23 mouse cellular contexts compared by ENCODE assay signal in the genomic region with DNA sequence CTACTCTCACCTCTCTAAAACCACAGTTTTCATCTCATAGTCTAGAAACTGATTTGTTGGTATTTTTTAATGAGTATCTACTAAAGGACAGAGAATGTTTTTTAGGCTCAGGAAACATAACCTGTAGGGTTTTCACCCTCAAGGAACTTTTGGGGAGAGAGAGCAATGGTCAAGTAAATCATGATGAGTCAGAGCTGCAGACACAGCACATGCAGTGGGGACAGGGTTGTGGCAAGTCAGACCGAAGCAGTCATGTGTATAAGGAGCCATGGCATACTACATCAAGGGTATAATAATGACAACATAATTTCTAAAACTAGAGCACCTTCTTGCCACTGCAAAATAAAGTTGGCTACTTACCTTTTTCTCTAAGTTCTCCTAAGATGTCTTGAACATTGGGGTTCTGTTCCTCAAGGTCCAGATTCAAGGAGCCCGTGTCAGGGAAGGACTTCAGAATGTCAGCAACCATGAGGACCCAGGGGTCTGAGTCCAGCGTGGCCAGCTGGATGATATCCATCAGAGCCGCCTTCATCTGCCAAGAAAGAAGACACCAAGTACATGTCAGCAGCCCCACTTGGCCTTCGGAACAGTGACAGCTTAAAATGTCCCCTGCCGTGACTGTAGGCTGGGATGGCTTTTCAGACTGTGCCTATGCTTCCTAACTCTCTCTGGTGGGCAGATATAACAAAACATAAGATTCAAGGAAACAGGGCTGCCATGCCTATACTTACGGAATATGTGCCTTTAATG. TPM values are rescaled to one million over a fixed set of nuclear protein-coding genes. Genes with fewer than 3 reads are reported as not detected.
A peak's percentile ranks its signal among the peaks of the same experiment; 100 is the strongest.
DNase-seq lines count a peak whose midpoint lies in the region; ATAC-seq lines count a peak whose summit lies in the region.
"Had no signal": no experiment of that assay in that cellular context is flagged by ENCODE, and none has a peak within 500 bp of the region (broad histone marks: within the 10 kb centered on the region; RNA-seq: fewer than 3 reads in every experiment).

No protein-coding gene starts in this region.

- H3K36me3 ChIP-seq in kidney, embryonic 14.5 days (ENCODE audit: control insufficient read depth, insufficient read depth, low read length) = peaks cover 44% of the 10 kb centered on the region

- H3K9ac ChIP-seq in kidney, embryonic 14.5 days (ENCODE audit: low read depth, low read length) = no peak overlapping the region
- H3K9ac ChIP-seq: limb, embryonic 15.5 days; midbrain, embryonic 13.5 days had no signal

- no peak overlapping the region for H3K4me3 ChIP-seq in kidney, embryonic 14.5 days (ENCODE audit: low read length)
- H3K4me3 ChIP-seq: embryonic facial prominence, embryonic 10.5 days; limb, embryonic 15.5 days; midbrain, embryonic 13.5 days had no signal

- no peaks in the 10 kb centered on the region for H3K4me1 ChIP-seq in kidney, embryonic 14.5 days (ENCODE audit: control insufficient read depth, insufficient read depth, low read length)
- H3K4me1 ChIP-seq: embryonic facial prominence, embryonic 10.5 days; limb, embryonic 15.5 days; midbrain, embryonic 13.5 days had no signal

- peak; percentile 50 for DNase-seq in cerebellum, adult 11-12 months
- DNase-seq in cerebellum, adult 11 months = no peak
- DNase-seq in kidney, adult 9 months = peak; percentile 59
- peak; percentile 30 for DNase-seq in brain, adult 2 months (ENCODE audit: low read depth, low spot score)
- peak; percentile 31 to 53 for DNase-seq in cerebellum, postnatal 36 days
- DNase-seq in heart, adult 9 months (ENCODE audit: low spot score in 2 of 2) = no peak
- no peak for DNase-seq in right cerebral cortex, postnatal 4 days
- DNase-seq: adrenal gland, postnatal 36 days; heart, postnatal 36 days; kidney, adult 11 months; kidney, postnatal 25 days; right cerebral cortex, postnatal 14 days; thymus, postnatal 14 days had no signal

- no peak for ATAC-seq in kidney, embryonic 14.5 days (ENCODE audit: low FRiP score, low TSS enrichment)
- ATAC-seq: activated CD4-positive, CD25-positive, alpha-beta regulatory T cell, adult 4 months; forebrain, embryonic 14.5 days; hindbrain, embryonic 16.5 days; midbrain, embryonic 13.5 days had no signal

- no peak overlapping the region for H3K27ac ChIP-seq in kidney, embryonic 14.5 days (ENCODE audit: low read depth, low read length)
- H3K27ac ChIP-seq: embryonic facial prominence, embryonic 10.5 days; limb, embryonic 15.5 days; midbrain, embryonic 13.5 days; stomach, postnatal 0 days had no signal

- no peaks in the 10 kb centered on the region for H3K27me3 ChIP-seq in kidney, embryonic 14.5 days (ENCODE audit: control insufficient read depth, insufficient read depth, low read length)
- H3K27me3 ChIP-seq: CH12.LX; limb, embryonic 15.5 days; midbrain, embryonic 13.5 days had no signal

- H3K4me2 ChIP-seq in kidney, embryonic 14.5 days (replicated peaks; ENCODE audit: low read depth, low read length) = no peak overlapping the region
- H3K4me2 ChIP-seq: heart, embryonic 11.5 days; limb, embryonic 15.5 days; midbrain, embryonic 13.5 days had no signal

- no peaks in the 10 kb centered on the region for H3K9me3 ChIP-seq in kidney, embryonic 14.5 days (ENCODE audit: control insufficient read depth, low read length)
- H3K9me3 ChIP-seq: embryonic facial prominence, embryonic 10.5 days; limb, embryonic 15.5 days had no signal

- WGBS in kidney, embryonic 14.5 days = 88% methylated on average over 7 of the region's 7 CpGs

RNA-seq across cellular contexts. Expression of a gene that starts 14.6 kb away (rescaled TPM):
- 47.4 and 60.3 TPM in 2 replicates for polyA plus RNA-seq in kidney, embryonic 14.5 days (2014; fragmentation: Nextera tagmentation; extraction: Ambion mirVana)

Comparison
In these comparisons a context has a peak if more than half of its experiments do, and no peak if none do; other contexts are left out.
1. DNase-seq: peak in cerebellum, adult 11-12 months (single experiment), kidney, adult 9 months (single experiment), brain, adult 2 months (single experiment) and cerebellum, postnatal 36 days (2 of 2); none in cerebellum, adult 11 months (single experiment), heart, adult 9 months (0 of 2) and right cerebral cortex, postnatal 4 days (single experiment).